Mouse (Mus musculus): ENCODE data around the gene Txnrd1.

The Txnrd1 gene

DNA sequence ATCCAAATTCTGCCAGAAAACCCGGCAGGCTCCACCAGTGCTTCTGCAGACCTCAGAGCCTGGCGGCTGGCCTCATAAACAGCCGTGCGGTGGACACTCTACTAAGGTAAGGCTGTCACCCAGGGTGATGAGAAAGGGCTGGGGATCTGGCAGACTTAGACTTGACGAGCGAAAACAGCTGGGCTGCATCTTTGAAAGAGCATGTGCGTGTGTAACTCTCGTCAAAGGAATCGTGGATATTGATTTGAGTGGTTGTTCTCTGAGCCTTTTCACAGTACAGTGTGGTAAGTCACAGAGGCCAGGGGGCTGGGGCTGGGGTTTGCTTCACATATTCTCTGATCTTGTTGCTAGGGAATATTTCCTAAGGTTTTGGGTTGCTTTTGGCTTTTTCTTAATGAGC is at the start of gene Txnrd1:
Gene Txnrd1 (plus strand): TSS at position 26 of the 400 bp plus-strand sequence.
- no peak for DNase-seq (ENCODE audit: low spot score in 2 of 2)

DNA sequence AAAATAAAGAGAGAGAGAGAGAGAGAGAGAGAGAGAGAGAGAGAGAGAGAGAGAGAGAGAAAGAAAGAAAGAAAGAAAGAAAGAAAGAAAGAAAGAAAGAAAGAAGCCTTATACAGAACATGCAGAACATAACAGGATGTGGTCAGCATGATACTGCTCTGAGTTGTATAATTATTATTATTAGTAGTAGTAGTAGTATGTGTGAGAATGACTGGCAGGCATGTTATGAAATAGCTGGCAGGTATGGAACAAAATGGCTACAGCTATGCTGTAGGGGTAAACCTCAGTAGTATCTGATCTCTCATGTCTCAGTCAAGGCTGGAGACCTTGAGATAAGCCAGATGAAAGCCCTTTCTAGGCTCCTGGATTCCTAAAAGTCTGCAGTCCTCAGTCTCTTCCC is 44.6 kb upstream of the Txnrd1 start:
- DNase-seq (ENCODE audit: low spot score in 2 of 2) = no peak

DNA sequence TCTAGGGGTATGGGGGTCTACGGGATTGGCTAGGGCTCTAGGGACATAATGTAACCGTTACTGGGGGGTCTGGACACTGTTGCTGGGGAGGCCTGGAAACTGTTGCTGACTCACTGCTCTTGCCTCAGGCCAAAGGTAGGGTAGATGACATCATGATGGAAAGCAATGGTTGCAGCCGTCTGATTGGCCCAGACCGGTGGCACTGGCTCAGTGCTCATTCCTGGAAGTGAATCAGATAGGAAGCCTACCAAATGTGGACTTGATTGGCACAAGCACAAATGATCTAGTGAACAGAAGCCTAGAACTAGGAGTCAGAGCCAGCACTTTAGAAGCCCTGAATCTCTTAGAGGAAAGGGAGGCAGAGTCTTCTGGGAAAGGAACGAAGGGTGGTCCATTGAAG is 43.2 kb upstream of the Txnrd1 start:
- DNase-seq (ENCODE audit: low spot score in 2 of 2) = no peak

DNA sequence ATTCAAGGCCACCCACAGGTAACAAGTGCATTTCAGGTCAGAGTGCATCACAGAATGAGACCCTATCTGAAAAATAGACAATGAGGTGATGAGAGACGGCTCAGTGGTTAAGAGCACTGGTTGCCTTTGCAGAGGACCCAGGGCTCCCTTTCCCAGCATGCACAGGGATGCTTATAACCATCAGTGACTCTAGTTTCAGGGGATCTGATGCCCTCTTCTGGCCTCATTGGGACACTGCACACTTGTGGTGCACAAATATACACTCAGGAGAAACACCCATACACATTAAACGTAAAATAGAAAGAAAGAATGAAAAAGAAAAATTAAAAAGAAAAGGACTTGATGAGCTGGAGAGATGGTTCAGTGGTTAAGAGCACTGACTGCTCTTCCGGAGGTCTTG is 42.0 kb upstream of the Txnrd1 start:
- no peak for DNase-seq (ENCODE audit: low spot score in 2 of 2)

DNA sequence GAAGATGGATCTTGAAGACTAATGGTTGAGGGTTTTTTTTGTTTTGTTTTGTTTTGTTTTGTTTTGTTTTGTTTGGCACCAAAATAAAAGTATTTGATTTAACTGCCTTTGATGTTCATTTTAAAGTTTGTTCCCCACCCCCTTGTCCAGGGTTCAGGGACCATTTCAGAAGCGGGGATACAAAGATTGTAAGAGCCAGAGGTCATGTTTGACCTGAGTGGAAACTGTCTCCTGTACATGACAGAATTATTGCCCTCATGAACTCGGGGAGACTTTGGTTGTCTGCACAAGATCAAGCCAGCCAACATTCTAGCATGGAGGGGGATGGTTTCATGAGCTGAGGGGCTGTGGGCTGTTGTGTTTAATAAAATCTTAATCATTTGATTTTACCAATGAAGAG is 41.4 kb upstream of the Txnrd1 start:
- no peak for DNase-seq (ENCODE audit: low spot score in 2 of 2)

DNA sequence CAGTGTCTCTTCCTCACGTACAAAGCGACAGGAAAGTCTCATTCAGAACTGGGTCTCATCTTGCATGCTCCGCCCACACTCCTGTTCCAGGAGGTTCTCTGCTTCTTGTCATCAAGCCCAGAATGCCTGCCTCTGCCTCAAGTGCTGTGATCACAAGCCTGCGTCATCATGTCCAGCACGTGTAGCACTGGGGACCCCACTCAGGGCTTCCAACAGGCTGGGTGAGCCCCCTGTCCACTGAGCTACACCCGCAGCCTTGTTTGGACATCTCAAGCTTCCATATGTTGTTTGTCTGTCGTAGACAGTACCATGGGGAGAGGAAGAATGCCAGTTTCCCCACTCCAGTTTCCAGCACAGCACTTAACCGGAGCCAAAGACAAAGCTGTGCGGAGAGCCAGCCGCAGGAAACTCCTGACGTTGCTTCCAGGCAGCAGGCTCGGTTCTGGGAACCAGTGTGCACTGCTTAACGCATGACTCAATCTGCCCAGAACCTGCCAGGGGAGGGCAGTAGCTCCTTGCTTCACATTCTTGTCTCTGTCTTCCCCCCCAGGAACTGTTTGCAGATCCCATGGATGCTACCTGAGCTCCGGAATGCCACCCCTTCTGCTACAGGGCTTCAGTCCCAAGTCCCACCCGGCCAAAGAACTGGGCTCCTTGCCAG is 38.5 kb upstream of the Txnrd1 start:
- peak in 1 of 2 experiments; percentile 31 for DNase-seq (ENCODE audit: low spot score in 2 of 2)

DNA sequence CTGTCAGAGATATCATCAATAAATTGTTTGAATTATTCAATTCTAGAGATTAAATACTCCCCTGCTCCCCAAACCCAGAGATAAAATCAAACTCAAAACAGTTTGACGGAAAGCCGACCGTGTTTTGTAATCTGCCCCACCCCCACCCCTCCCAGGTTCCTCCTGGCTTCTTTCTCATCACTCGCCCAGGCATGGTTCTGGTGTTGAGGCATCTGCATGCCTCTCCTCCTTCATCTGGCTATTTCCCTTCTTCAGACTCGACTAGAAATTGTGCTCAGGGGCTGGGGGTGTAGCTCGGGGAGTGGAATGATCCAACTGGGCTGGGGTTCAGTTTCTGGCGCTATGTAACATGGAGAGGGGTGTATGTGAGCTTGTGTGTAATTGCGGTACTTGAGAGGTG is 38.0 kb upstream of the Txnrd1 start:
- DNase-seq (ENCODE audit: low spot score in 2 of 2) = no peak

DNA sequence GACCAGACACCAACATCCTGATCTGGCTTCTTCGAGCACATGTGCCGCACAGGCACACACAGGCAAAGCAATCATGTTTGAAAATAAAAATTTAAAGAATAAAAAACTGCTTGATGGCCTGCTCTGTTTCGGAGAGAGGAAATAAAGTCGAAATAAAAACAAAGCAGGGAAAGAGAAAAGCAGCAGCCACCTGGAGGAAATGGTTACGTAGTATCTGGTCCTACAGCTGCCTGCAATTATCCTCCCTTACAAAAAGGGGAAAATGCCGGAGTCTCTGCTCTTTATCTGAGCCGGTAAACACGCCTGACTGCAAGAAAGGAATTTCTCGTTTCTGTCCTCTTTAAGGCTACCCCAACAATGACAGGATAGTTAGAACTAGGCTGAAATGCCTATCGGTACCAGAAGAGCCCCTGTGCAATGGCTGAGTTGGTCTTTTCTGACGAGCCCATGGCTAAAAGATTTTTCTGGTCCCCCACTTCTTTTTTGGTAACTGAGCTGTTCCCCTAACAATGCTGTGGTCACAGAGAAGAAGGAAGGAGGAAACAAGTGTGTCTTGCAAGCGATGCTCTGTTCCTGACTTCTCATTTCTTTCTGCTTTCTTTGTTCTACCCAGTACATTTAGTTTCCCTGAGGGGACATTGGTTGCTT is 37.2 kb upstream of the Txnrd1 start:
- DNase-seq (ENCODE audit: low spot score in 2 of 2) = peak in 1 of 2 experiments; percentile 39

DNA sequence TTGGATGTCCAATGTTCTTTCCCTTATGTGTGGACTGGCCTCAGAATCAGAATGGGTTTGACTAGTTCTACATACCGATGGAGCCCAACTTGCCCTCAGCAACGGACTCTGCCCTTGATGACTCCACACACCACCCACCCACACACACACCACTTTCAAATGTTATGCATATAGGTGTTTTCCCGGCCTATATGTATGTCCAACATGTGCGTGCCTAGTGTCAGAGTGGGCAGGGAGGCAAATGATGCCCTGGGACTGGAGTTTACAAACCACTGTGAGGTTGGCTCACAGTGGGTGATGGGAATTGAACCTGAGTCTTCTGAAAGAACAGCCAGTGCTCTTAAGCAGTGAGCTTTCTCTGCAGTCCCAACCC is 36.6 kb upstream of the Txnrd1 start:
- no peak for DNase-seq (ENCODE audit: low spot score in 2 of 2)

DNA sequence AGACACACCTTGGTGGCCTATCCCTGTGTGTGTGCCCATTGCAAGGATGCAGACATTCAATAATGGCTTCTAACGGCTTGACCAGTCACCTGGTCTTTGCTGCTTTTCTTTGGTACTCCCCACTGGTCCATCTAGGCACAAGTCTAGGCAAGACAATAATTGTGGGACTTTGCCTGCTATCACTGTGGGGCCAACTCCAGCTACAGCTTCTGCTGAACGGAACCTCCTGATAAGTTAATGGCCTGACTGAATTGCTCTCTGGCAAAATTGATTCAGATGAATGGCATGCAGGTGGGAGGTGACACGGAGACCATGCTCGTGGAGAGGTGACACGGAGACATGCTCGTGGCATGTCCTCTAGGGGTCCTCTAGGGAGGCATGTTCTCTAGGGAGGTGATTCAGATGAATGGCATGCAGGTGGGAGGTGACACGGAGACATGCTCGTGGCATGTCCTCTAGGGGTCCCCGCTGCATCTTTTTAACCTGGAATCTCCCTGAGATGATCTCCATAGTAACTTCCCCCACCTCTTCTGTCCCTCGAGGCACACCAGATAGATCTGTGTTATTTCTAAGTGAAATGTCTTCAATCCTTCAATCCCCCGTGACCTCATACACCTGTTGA is 35.3 kb upstream of the Txnrd1 start:
- peak in 1 of 2 experiments; percentile 26 for DNase-seq (ENCODE audit: low spot score in 2 of 2)

DNA sequence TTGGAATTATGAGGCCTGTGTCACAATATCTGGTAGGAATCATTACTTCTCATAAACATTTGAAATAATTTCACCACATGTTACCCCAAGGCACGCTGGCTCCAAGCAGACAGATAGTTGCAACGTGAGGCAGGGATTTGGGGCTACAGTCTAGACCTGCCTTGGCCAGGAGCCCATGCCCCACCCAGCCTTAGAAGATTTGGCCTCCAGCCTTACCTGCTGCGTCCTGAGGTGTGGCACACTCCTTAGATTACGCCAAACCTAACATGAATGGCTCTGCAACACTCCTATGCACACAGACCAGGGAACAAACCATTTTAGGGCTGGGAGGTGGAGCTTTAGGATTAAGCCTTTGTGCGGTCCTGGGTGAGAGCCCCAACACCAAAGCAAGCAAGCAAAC is 33.7 kb upstream of the Txnrd1 start:
- DNase-seq (ENCODE audit: low spot score in 2 of 2) = no peak

DNA sequence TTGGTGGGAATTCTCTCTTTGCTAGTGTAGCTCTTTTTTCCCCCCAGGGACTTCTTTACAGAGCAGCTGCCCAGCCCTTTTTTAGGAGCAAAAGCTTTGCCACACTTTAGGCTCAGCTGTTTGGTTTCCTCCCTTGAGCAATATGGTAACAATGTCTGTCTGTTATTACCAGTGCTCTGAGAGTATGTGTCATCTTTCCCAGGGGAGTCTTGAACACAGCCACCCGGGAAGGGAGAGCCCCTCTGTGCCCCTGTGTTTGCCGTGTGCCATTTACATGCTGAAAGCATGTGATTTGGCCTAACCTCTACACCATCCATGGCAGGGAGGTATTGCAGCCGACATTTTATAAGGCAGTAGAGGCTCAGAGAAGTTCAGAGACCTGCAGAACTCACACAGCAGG is 29.4 kb upstream of the Txnrd1 start:
- no peak for DNase-seq (ENCODE audit: low spot score in 2 of 2)

DNA sequence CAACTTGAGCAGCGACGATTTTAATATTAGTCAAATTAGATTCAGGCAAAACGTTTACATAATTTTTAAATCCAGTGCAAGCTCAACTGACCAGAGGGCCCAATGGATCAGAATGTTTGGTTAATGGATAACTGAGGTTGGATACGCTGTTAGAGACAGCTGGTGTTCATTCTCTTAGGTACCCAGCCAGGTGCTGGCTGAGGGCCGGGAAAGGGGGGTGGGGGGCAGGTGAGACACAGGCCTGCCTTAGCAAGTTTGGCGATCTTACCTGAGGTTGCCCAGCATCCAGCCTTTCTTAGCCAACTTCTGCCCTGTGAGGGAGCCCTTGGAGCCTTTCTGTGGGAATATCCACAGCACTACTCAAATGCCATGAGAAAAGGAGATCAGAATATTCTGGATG is 28.6 kb upstream of the Txnrd1 start:
- no peak for DNase-seq (ENCODE audit: low spot score in 2 of 2)

DNA sequence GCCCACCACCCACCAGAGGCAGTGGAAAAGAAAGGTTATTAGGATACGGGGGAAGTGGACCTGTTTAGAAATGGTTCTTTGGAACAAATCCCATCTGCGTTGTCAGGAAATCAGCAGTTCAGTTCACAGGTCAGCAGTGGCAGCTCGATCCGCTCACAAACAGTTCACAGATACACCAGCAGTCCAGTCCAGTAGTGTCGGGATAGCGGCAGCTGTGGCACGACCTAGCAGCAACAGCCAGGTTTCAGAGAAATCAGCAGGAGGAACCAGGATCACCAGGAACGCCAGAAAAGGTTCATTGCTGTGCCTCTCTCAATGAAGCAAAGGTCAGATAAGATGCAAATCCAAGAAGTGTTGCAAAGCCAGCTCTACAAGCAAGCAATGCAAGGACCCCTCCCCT is 27.3 kb upstream of the Txnrd1 start:
- DNase-seq (ENCODE audit: low spot score in 2 of 2) = no peak

DNA sequence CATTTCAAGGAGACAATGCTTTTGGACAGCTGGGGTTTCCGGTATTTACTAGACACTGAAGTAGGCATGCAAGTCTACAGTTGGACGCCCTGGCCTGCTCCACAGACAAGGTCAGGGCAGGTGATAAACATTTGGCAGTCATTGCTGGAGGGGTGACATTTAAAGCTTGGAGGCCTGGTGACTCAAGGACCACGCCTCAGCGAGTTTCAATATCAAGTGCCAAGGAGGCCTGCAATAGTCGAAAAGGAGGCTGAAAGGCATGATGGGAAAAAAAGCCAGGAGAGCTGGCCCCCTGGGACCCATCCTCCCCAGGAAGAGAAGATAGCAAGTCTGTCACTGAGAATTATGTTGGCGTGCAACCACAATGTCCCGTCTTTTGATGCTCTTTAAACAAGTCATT is 26.5 kb upstream of the Txnrd1 start:
- DNase-seq (ENCODE audit: low spot score in 2 of 2) = no peak

DNA sequence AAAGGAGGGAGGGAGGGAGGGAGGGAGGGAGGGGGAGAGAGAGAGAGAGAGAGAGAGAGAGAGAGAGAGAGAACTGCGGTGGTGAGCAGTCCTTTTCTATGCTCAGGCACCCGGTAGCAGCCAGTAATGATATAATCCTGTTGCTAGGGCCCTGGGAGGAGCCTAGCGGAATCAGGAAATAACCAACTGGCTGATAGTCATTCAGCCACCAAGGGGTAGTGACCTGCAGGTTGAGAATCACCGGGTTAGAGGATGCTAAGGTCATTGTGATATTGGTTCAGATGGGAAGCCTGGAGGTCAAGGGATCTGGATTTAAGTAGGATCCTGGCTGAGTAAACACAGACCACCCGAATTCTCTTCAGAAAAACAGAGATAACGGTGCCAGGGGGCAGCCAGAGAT is 25.6 kb upstream of the Txnrd1 start:
- no peak for DNase-seq (ENCODE audit: low spot score in 2 of 2)

DNA sequence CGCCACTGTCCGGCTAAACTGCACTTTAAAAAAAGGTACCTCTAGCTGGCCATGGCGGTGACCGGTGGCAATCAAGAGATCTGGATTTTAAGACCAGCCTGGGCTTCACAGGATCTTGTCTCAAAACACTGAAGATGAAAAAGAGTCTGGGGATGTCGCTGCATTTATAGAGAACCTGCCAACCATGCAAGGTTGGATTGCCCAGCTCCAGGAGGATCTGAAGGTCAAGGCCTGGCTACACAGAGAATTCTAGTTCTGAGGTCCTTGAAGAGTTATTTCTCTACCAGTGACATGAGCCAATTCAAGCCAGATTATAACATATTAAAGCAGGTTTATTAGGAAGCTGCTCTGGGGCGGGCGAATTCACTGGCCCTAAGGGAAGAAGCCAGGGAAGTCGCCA is 24.9 kb upstream of the Txnrd1 start:
- no peak for DNase-seq (ENCODE audit: low spot score in 2 of 2)

DNA sequence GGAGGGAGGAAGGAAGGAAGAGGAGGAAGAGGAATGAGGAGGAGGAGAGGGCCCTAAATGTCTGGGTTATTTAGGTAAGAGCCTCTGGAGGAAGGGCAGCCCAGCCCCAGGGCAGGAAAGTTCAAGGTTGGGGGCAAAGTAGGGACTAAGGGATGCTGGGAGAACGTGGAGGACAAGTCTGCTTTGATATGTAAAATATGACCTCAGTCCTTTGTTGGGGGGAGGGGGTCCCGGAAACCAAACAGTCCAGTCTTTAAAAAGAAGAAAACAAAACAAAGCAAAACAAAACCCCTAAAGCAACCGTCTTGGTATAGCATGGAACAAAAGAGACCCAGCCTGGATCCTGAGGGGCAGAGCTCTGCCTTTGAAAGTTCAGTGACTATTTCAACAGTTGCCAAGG is 24.4 kb upstream of the Txnrd1 start:
- no peak for DNase-seq (ENCODE audit: low spot score in 2 of 2)

DNA sequence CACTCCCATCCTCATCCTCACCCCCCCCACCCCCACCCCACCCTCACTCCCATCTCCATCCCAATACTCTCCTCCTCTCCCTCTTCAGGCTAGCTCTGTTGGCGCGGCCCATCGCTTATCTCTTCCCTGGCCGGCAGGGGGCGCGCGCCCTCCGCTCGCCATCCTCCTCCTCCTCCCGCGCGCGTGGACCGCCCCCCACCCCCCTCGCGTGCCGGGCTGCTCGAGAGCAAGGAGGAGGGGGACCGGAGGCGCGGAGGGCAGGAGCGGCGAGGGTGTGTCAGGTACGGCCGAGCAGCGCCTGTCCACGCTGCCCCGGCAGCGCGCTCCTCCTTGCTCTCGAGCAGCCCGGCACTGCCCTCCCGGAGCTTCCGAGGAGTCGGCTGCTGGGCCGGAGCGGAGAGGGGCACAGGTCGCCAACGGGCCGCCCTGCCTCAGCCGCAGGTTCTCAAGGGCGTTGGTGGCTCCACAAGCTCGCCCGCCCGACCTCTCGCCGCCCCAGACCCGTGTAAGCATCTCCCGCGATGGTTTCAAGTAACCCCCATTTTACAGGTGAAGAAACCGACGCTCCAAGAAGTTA is 21.8 kb upstream of the Txnrd1 start:
- DNase-seq (ENCODE audit: low spot score in 2 of 2) = peak; percentile 68 to 89

DNA sequence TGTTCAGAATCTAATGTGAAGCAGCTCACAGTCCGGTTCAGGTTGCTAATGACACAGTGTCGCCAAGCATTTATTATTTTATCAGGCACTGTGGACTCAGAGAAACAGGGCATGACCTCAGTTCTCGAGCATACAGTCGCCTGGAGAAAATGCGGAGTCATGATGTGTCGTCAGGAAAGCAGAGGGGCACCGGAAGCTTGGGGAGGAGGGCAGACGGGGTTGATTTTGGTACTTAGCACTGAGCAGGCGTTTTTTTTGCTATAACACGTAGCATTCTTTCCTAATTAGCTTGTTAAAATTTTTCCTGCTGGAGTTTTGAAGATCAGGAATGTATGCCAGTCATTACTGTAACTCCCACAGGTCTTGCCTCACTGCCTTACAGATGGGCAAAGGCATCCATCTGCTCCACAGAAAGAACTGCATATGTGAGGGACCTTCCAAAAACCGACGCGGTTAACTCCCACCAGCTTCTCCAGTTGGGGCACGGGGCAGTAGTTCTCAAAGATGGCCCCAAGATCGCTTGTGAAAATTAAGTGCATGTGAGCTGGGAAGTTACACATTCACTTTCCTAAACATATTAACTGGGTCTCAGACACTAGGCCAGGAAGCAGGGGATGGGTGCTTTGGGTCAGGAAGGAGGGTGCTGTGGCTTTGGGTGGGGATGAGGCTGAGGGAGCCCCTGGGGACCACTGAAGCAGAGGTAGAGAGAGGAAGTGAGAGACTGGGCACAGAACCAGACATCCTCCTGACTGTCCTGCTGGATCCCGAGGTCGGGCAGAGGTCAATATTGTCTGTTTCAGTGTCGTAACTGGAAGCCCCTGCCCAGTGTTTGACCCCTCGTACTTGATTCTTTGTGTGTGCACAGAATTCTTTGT is 19.4 kb upstream of the Txnrd1 start:
- peak; percentile 59 to 66 for DNase-seq (ENCODE audit: low spot score in 2 of 2)

DNA sequence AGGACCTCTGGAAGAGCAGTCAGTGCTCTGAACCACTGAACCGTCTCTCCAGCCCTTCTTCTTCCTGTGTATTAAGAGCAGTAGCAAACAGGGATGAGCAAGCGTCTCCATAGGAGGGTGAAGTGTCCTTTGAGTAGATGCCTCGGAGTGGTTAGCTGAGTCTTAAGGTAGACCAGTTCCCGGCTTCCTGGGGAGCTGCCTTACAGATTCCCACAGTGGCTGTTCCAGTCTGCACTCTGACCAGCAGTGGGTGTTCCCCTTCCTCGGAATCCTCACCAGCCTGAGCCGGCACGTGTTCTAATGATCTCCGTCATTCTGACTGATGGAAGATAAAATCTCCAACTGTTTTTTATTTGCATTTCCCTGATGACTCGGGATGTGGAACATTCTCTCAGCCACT is 17.3 kb upstream of the Txnrd1 start:
- no peak for DNase-seq (ENCODE audit: low spot score in 2 of 2)

DNA sequence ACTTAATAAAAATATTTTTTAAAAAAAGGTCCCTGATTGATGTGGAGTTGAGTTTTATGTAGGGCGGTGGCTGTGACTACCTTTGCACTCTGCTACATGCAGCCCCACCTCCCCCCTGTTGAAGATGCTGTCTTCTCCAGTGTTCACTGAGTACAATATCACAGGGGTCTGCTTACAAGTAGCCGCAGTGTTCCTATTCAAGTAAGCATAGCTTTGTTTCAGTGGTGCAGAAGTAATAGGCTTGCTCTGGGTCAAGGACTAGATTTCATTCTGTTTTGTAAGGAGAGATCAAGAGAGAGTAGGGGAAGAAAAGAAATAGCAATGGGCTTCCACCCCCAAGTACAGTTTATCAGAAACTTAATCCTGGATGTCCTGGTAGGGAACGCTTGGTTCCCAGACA is 16.2 kb upstream of the Txnrd1 start:
- no peak for DNase-seq (ENCODE audit: low spot score in 2 of 2)
